Mouse (Mus musculus): ENCODE results near the gene Zzef1.

DNA sequence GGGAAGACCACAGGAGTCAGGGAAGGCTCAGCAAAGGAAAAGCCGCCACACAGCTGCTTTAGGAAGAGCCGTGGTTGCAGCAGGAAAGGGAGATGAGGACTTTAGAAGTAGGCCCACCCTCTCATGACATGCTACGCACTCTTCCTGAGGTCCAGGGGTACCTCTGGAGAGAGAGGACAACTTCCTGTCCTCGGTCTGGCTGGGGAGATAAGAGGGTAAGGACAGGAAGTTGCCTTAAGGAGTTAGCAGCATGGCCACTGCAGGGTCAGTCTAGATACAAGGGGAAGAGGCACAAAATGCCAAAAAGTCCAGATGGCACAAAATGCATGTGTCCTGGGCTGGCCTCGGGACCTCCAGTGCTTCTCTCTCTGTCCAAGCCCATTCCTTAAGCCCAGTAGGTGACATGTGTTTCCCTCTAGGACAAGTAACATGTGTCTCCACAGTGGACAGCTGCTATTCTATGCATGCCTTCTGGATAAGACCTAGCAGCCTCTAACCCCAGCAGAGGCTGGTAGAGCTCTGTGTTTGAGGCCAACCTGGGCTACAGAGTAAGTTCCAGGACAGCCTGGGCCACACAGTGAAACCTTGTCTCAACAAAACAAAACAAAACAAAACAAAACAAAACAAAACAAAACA is 159.4 kb downstream of the Zzef1 start:
- TF ChIP-seq CTCF (IDR thresholded peaks at IDR 0.05; ENCODE audit: low read depth): no peak
- no peak for TF ChIP-seq EP300 (IDR thresholded peaks at IDR 0.05; ENCODE audit: low read depth)

All from liver, embryonic 14.5 days (tissue).